Mouse (Mus musculus) CD8-positive naive resting alpha-beta T cell, adult 2 months (primary cell): ENCODE results near the gene Adamtsl5.

Experiments
- DNase-seq, 2 experiments: peaks; one replicate each; pipeline ENCODE4 v3.0.0; 2022; ENCODE audit warnings: low read depth in 2 of 2, low spot score in 2 of 2

Adamtsl5 gene

GRCm38 (mm10) chr10:80348244-80348781 is at the start of gene Adamtsl5:
TSS of gene Adamtsl5 (minus strand) at chr10:80348412.
- DNase-seq: peak; percentile 54 to 63

- DNase-seq: no peak
These were observed 49.4 kb upstream of the Adamtsl5 start for GRCm38 (mm10) chr10:80397524-80398173.

- no peak for DNase-seq
These were observed 48.8 kb upstream of the Adamtsl5 start for GRCm38 (mm10) chr10:80396822-80397523.

GRCm38 (mm10) chr10:80395025-80395627 is 46.9 kb upstream of the Adamtsl5 start:
- DNase-seq: no peak

GRCm38 (mm10) chr10:80392687-80393086 is 44.5 kb upstream of the Adamtsl5 start:
- DNase-seq: no peak

GRCm38 (mm10) chr10:80390697-80391096 is 42.5 kb upstream of the Adamtsl5 start:
- DNase-seq: no peak

GRCm38 (mm10) chr10:80389185-80389708 is 41.0 kb upstream of the Adamtsl5 start:
- no peak for DNase-seq

- DNase-seq: no peak
These were observed 40.5 kb upstream of the Adamtsl5 start for GRCm38 (mm10) chr10:80388731-80389130.

- DNase-seq: peak; percentile 58 to 67
These were observed 39.3 kb upstream of the Adamtsl5 start, which contains the start of gene Mex3d for GRCm38 (mm10) chr10:80387522-80387959. TSS of gene Mex3d (minus strand) at chr10:80387659.

- no peak for DNase-seq
These were observed 38.7 kb upstream of the Adamtsl5 start for GRCm38 (mm10) chr10:80386735-80387471.

- DNase-seq: no peak
These were observed 37.9 kb upstream of the Adamtsl5 start for GRCm38 (mm10) chr10:80385811-80386734.

- no peak for DNase-seq
These were observed 37.1 kb upstream of the Adamtsl5 start for GRCm38 (mm10) chr10:80385310-80385709.

GRCm38 (mm10) chr10:80384709-80385108 is 36.5 kb upstream of the Adamtsl5 start:
- DNase-seq: no peak

- no peak for DNase-seq
These were observed 36.0 kb upstream of the Adamtsl5 start for GRCm38 (mm10) chr10:80384115-80384639.

- no peak for DNase-seq
These were observed 35.2 kb upstream of the Adamtsl5 start for GRCm38 (mm10) chr10:80383431-80383830.

- no peak for DNase-seq
These were observed 34.6 kb upstream of the Adamtsl5 start for GRCm38 (mm10) chr10:80382641-80383365.

- DNase-seq: peak; percentile 46
These were observed 29.5 kb upstream of the Adamtsl5 start for GRCm38 (mm10) chr10:80377716-80378115.

- DNase-seq: peak; percentile 87 to 92
These were observed 27.9 kb upstream of the Adamtsl5 start for GRCm38 (mm10) chr10:80376160-80376559.

GRCm38 (mm10) chr10:80374063-80374462 is 25.9 kb upstream of the Adamtsl5 start:
- peak; percentile 69 to 73 for DNase-seq
